Mouse (Mus musculus): ENCODE data around the gene Armt1.
A peak's percentile ranks its signal among the peaks of the same experiment; 100 is the strongest.

Armt1 gene

GRCm38 (mm10) chr10:4480929-4481328 is 48.7 kb downstream of the Armt1 start:
- Histone ChIP-seq H3K27me3 (ENCODE audit: control insufficient read depth, insufficient read depth, low read length, poor library complexity, severe bottlenecking) (no peaks in the 10 kb centered on the region; the same call in 1 of the 2 replicates), H3K36me3 (ENCODE audit: control insufficient read depth, insufficient read depth, low read length, poor library complexity, severe bottlenecking) (no peaks in the 10 kb centered on the region)
- no peak for DNase-seq (ENCODE audit: low read depth, low spot score)

GRCm38 (mm10) chr10:4481695-4482094 is 49.4 kb downstream of the Armt1 start:
- DNase-seq (ENCODE audit: low read depth, low spot score): no peak
- Histone ChIP-seq H3K36me3 (ENCODE audit: control insufficient read depth, insufficient read depth, low read length, poor library complexity, severe bottlenecking) (no peaks in the 10 kb centered on the region), H3K27me3 (ENCODE audit: control insufficient read depth, insufficient read depth, low read length, poor library complexity, severe bottlenecking) (no peaks in the 10 kb centered on the region; the same call in 1 of the 2 replicates)

- H3K36me3 ChIP-seq (ENCODE audit: control insufficient read depth, insufficient read depth, low read length, poor library complexity, severe bottlenecking): no peaks in the 10 kb centered on the region
- H3K27me3 ChIP-seq (ENCODE audit: control insufficient read depth, insufficient read depth, low read length, poor library complexity, severe bottlenecking): no peaks in the 10 kb centered on the region; the same call in 1 of the 2 replicates
- no peak for DNase-seq (ENCODE audit: low read depth, low spot score)
Observed at GRCm38 (mm10) chr10:4482355-4482754, 50.1 kb downstream of the Armt1 start, which contains the start of gene Ccdc170. Gene Ccdc170, plus strand, starts transcription at chr10:4482502.

GRCm38 (mm10) chr10:4483848-4484247 is 51.6 kb downstream of the Armt1 start:
- H3K27me3 ChIP-seq (ENCODE audit: control insufficient read depth, insufficient read depth, low read length, poor library complexity, severe bottlenecking): no peaks in the 10 kb centered on the region; the same call in 1 of the 2 replicates
- DNase-seq (ENCODE audit: low read depth, low spot score): no peak

GRCm38 (mm10) chr10:4484986-4485385 is 52.7 kb downstream of the Armt1 start:
- Histone ChIP-seq H3K36me3 (ENCODE audit: control insufficient read depth, insufficient read depth, low read length, poor library complexity, severe bottlenecking) (no peaks in the 10 kb centered on the region), H3K27me3 (ENCODE audit: control insufficient read depth, insufficient read depth, low read length, poor library complexity, severe bottlenecking) (no peaks in the 10 kb centered on the region; the same call in 1 of the 2 replicates)
- DNase-seq (ENCODE audit: low read depth, low spot score): peak; percentile 18

More at GRCm38 (mm10) chr10:4483848-4484247, 51.6 kb downstream of the Armt1 start:
- no peaks in the 10 kb centered on the region for H3K36me3 ChIP-seq (ENCODE audit: control insufficient read depth, insufficient read depth, low read length, poor library complexity, severe bottlenecking)

- no peaks in the 10 kb centered on the region for H3K36me3 ChIP-seq (ENCODE audit: control insufficient read depth, insufficient read depth, low read length, poor library complexity, severe bottlenecking)
- DNase-seq (ENCODE audit: low read depth, low spot score): peak; percentile 49
- H3K27me3 ChIP-seq (ENCODE audit: control insufficient read depth, insufficient read depth, low read length, poor library complexity, severe bottlenecking): no peaks in the 10 kb centered on the region
Observed at GRCm38 (mm10) chr10:4489865-4490264, 57.6 kb downstream of the Armt1 start.

- Histone ChIP-seq H3K36me3 (ENCODE audit: control insufficient read depth, insufficient read depth, low read length, poor library complexity, severe bottlenecking) (no peaks in the 10 kb centered on the region), H3K27me3 (ENCODE audit: control insufficient read depth, insufficient read depth, low read length, poor library complexity, severe bottlenecking) (no peaks in the 10 kb centered on the region)
- no peak for DNase-seq (ENCODE audit: low read depth, low spot score)
Observed at GRCm38 (mm10) chr10:4491281-4491680, 59.0 kb downstream of the Armt1 start.

GRCm38 (mm10) chr10:4492045-4492444 is 59.8 kb downstream of the Armt1 start:
- no peak for DNase-seq (ENCODE audit: low read depth, low spot score)
- Histone ChIP-seq H3K27me3 (ENCODE audit: control insufficient read depth, insufficient read depth, low read length, poor library complexity, severe bottlenecking) (no peaks in the 10 kb centered on the region), H3K36me3 (ENCODE audit: control insufficient read depth, insufficient read depth, low read length, poor library complexity, severe bottlenecking) (no peaks in the 10 kb centered on the region)

GRCm38 (mm10) chr10:4492909-4493308 is 60.6 kb downstream of the Armt1 start:
- Histone ChIP-seq H3K36me3 (ENCODE audit: control insufficient read depth, insufficient read depth, low read length, poor library complexity, severe bottlenecking) (no peaks in the 10 kb centered on the region), H3K27me3 (ENCODE audit: control insufficient read depth, insufficient read depth, low read length, poor library complexity, severe bottlenecking) (no peaks in the 10 kb centered on the region)
- DNase-seq (ENCODE audit: low read depth, low spot score): no peak

- Histone ChIP-seq H3K36me3 (ENCODE audit: control insufficient read depth, insufficient read depth, low read length, poor library complexity, severe bottlenecking) (no peaks in the 10 kb centered on the region), H3K27me3 (ENCODE audit: control insufficient read depth, insufficient read depth, low read length, poor library complexity, severe bottlenecking) (no peaks in the 10 kb centered on the region)
- no peak for DNase-seq (ENCODE audit: low read depth, low spot score)
Observed at GRCm38 (mm10) chr10:4503251-4503650, 71.0 kb downstream of the Armt1 start.

All from splenic B cell, adult 2 months (primary cell).